Mouse (Mus musculus) left cerebral cortex, postnatal 10 days (tissue): ENCODE results near the gene Trpm4. TPM values are rescaled to one million over a fixed set of nuclear protein-coding genes. Genes with fewer than 3 reads are reported as not detected.

ENCODE experiments used
- DNase-seq, 2 experiments: peaks; one replicate each; pipeline ENCODE4 v3.0.0; 2021 to 2022; ENCODE audit warnings: low spot score in 2 of 2, mixed read lengths in 1 of 2; ENCODE audit errors: extremely low spot score in 1 of 2
- intact Hi-C: fragments of 180-260 bp; cut with DNase I; formaldehyde crosslinking; loops from one replicate; pipeline ENCODE4 v1.15.1; 2025
- total RNA-seq, 2 experiments: library from RNA; stranded (reverse); gene quantifications; 2 replicates each; pipeline ENCODE4 v1.2.3; 2021

Trpm4 gene
- 10 to 100 TPM; 20.5 to 32.2 TPM for total RNA-seq

DNA sequence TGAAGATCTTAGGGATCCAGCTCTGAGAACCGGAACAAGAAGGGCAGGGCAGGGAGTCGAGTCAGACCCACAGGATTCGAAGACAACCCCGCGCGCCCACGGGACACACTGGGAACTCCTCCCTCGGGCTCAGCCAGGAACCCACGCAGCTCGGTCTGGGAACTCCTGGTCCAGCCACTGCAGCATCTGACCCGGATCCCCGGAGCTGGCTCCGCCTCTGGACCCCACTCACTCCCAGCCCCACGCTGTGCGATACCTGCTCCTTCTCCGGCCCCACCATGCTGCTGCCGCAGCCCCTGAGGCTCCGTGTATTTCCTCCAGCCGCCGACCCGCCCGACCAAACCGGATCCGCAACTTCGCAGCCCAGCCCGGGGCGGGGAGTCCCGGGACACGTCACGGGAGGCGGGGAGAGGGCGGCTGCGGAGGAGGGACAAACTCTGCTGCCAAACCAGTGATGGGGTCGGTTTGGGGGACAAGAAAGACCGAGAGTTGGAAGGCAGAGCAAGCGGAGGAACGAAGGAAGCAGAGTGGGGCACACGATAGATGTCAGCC is at the start of gene Trpm4:
Gene Trpm4, minus strand, starts transcription at position 350 of the 552 bp plus-strand sequence.
- intact Hi-C loops, result no loop called here
- peak; percentile 74 to 93 for DNase-seq

DNA sequence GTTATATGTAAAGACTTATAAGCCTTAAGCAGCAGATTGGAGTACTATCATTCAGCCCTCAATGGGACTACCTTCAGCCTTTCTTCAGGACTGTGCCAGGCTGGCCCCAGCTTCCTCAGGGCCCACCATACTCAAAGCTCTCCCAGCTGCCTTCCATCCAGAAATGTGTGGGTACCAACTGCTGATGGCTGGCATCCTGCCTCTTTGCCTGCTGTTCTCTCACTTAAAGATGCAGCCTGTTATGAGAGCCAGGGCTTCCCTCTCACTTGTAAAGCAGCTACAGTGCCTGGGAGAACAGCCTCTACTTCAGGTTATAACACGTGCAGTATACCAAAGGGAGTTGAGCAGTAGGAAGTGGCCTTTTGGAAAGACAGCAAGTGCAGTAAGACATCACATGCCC is 42.5 kb upstream of the Trpm4 start:
- peak in 1 of 2 experiments; percentile 31 for DNase-seq
- intact Hi-C loops, result no loop called here

DNA sequence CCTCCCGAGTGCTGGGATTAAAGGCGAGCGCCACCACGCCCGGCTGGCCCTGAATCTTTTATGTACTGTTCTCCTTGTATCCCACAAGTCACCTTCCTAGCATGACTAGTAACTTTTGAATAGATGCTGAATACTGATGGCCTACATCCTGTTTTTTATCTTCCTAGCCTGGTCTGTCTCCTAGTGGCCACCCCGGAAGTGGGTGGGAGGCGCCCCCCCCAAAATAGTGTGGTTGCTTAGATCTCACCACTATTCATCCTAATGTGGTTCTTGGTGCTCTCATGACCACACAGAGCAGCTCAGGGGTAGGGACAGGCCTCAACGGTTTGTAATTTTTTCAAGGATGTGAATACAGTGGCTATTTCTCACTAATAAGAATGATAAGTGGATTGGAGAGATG is 41.0 kb upstream of the Trpm4 start:
- peak in 1 of 2 experiments; percentile 14 for DNase-seq

DNA sequence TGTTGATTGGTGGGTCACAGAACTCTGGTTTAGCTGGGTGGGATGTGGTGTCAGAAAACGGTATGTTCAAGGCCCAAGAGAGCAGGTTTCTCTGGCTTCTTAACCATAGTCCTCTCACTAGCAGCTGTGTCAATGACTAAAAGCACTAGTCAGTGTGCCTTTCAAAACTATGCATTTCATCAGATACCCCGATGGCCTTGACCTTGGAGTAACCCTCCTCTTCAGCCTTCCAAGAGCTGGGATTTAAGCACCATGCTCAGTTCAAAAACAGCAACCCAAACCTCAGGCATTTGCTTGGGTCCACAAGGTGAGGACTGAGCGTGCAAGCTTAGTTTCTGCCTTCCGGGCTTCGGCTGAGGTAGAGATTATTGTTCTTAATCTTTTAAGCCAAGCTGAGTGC is 38.8 kb upstream of the Trpm4 start:
- intact Hi-C loops, result no loop called here

More for the DNA sequence above, 41.0 kb upstream of the Trpm4 start:
- intact Hi-C loops, result no loop called here

DNA sequence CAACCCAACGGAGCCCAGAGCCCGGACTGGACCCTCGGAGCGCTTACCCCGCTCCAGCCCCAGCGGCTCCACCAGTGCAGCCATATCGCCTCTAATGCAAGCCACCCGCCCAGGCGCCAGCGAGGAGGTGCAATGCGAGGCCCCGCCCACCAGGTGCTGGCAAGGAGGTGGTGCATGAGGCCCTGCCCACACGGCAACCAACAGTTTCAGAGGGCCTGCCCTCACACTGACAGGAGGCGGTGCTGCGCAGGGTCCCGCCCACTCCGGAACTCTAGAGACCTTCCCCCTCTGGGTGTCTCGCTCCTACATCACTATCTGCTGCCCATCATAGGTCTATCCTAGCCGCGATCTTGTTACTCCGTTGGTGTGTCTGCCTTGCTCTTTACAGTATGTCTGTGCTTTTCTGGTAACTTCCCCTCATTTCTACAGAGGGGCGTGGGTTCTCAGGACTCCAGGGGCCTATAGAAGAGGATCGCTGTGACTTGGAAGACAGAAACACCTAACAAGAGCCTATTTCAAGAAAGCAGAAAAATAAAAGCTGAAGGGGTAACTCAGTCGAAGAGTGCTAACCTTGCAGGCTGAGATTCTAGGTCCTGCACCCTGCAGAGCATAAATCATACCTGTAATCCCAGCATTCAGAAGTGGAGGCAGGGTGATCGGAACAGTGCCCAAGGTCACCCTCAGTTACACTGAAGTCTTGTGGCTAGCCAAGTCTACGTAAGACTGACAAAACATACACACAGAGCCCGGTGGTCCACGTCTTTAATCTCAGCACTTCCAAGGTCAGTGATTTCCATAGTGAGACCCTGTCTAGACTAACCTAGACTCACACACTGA is 37.1 kb upstream of the Trpm4 start, which contains the start of gene Lin7b:
Gene Lin7b, minus strand, starts transcription at position 109 of the 837 bp plus-strand sequence.
- intact Hi-C loops, result no loop called here
- peak; percentile 88 to 93 for DNase-seq

More for the DNA sequence above, 38.8 kb upstream of the Trpm4 start:
- no peak for DNase-seq

DNA sequence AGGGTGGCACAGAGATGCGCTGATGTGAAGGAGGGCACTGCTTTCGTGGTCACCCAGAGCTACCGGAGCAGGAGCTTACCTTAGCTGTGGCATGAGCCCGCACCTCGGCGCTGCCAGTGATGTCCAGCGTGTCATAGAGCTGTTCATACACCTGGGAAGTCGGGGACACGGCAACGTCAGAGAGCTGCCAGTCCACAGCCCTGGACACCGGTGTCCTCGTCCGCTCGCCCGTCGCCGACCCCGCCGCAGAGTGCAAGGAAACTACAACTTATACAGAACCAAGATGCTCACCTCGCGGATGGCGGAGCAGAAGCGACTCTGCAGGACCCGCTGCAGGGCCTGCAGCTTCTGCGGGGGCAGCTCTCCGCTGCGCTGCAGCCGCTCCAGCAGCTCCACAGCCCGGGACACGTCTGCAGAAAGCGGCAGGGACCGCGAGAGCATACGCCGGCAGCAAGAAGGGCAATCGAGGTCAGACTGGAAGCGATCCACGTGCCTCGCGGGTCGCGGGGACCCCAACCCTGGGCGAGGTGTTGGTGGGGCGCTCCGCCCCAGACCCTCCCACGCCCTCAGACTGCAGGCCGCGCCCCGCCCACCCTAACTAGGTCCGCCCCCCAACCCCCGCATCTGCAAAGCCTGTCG is 36.4 kb upstream of the Trpm4 start:
- intact Hi-C loops, result loop anchor here (10.0 kb wide), 1 partner anchor 205 kb away; the partner anchor contains the start of gene Slc17a7
- peak in 1 of 2 experiments; percentile 58 for DNase-seq

DNA sequence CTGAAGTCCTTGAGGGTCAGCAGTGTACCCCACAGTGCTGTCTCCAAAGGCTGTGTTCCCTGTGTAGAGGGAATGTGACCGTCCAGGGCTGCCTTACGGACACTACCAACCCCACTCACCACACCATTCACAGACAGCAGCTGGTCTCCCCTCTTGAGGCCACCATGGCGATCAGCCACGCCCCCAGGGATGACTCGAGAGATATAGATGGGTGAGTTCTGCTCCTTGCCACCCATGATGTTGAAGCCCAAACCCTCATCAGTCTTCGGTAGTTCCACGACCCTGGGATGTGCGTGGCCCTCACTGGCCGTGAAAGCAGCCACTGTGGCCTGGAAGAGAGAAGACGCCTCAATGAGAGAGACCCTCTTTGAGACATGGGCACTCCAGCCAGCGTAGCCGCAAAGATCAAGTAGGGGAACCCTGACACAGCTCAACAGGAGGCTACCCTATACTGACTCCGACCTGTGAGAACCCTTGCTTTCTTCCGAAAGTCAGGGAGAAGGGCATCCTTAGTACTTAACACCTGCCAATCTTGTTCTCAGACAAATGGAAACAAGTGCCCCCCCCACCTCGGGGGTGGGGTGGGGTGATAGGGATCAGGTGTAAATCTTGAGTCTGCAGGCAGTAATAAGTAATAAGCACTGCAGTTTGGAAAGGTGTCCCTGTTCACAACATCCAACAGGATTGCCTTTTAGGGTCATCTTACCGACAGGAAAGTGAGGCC is 35.6 kb upstream of the Trpm4 start:
- peak in 1 of 2 experiments; percentile 53 for DNase-seq
- intact Hi-C loops, result loop anchor here (10.0 kb wide), 1 partner anchor 204 kb away; the partner anchor contains the start of gene Slc17a7

DNA sequence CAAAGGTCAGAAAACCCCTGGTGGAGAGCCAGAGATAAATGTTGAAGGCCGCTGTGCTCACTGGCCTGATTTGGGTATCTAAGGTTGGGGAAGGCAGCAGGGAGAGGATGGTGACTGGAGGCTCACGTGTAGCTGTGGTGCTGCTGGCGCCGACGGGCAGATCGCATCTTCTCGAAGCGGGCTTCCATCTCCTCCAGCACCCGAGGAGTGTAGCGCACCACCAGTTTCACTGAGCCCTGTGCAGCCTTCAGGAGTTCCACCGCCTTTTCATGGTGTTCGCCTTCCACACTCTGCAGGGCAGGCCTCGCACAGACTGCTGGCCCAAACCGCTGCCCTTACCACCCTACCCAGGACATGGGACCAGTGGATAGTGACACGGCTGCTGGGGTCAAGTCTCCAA is 34.6 kb upstream of the Trpm4 start:
- intact Hi-C loops, result loop anchor here (10.0 kb wide), 1 partner anchor 203 kb away; the partner anchor contains the start of gene Slc17a7

DNA sequence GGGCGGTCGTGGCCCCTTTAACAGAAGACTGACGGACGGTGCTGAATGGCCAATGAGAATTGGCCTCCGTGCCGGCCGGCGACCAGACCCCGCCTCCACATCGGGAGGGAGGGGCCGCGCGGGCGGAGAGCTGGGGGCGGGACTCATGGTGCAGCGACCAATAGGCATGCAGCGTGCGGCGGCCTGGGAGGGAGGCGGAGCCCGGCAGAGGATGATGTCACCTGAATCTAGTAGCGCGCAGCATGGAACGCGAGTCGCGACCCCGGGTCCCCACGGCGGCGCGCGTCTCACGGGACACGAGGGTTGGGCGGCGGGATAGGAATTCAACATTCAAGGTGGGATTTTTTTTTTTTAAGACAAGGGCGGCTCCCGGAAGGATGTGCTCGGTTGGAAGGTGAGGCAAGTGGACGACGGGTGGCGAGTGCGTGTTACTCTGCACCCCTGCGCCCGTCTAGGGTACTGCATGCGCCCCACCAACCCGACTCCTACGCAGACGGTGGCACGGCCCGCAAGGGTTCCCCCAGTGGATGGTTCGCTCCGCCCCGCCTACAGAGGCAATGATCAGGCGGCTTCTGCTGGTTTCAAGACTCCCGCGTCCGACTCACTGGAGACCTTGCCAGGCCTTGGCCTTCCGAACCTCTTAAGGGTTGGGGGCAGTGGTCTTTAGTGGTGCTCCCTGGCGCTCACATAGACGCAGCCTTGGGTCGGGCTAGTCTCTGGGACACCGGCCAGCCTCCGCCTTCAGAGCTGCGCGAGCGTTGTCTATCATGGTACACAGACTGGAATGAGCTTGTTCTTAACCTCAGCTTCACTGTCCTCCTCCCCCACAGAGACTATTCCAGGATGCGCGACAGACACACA is 33.7 kb upstream of the Trpm4 start:
- peak; percentile 98 for DNase-seq
- intact Hi-C loops, result loop anchor here (10.0 kb wide), 1 partner anchor 202 kb away; the partner anchor contains the start of gene Slc17a7

More for the DNA sequence above, 34.6 kb upstream of the Trpm4 start:
- peak in 1 of 2 experiments; percentile 45 for DNase-seq

DNA sequence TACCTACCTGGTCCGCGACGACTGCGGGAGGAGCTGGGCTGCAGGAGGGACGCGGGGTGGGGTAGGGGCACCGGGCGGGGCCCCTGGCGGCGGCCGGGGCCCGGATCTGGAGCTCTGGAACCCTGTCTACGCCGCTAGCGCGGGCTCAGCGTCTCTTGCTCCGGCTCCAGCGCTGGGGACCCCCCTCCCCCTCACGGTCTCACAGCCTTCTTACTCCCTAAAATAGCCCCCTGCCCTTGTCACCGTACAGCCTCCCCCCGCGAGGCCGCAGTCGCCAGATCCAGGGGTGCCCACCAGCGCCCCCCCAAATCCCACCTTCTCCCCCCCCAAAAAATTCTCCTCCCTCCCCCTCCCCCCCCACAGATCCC is 33.1 kb upstream of the Trpm4 start, which contains the start of gene Ppfia3:
Gene Ppfia3, minus strand, starts transcription at position 368 of the 368 bp plus-strand sequence.
- no peak for DNase-seq
- intact Hi-C loops, result loop anchor here (10.0 kb wide), 1 partner anchor 202 kb away; the partner anchor contains the start of gene Slc17a7

DNA sequence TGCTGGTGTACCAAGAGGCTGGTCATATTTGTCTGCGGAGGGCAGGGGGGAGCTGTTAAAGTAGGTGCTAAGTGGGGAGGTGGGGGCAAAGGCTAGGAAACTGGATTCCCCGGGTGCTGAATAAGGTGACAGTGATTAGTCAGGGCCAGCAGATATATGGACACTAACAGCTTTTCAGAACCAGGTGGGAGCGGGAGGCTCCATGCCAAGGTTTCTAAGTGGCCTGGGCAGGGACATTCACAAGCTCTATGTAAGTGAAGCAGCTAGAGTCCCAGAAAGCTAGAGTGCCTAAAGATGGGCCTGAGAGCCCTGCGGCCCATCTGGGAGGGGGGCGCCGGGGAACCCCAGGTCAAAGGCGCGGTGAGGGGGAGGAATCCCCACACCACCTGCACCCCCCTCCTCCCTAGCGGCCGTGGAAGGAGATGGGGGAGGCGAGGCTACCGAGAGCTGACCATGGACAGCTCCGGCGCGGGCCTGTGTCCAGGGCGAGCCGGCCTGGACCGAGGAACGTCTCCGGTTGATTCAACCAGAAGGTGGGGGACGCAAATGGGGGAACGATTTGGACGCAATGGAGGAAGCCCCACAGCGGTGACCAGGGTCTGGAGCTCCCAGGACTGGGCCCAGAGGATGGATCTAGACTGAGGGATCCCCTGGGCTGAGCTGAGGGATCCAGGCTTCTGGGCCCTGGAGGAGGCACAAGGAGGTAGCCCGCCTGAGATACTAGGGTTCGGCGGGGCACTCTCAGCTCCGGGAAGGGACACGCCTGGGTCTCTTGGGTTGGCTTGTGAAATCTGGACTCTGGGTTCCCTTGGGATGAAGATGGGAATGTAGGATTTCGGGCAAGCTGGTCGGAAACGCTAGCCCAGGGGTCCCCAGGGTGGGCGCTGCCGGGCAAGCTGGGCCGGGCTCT is 32.4 kb upstream of the Trpm4 start:
- peak in 1 of 2 experiments; percentile 73 for DNase-seq
- intact Hi-C loops, result loop anchor here (10.0 kb wide), 1 partner anchor 201 kb away; the partner anchor contains the start of gene Slc17a7

DNA sequence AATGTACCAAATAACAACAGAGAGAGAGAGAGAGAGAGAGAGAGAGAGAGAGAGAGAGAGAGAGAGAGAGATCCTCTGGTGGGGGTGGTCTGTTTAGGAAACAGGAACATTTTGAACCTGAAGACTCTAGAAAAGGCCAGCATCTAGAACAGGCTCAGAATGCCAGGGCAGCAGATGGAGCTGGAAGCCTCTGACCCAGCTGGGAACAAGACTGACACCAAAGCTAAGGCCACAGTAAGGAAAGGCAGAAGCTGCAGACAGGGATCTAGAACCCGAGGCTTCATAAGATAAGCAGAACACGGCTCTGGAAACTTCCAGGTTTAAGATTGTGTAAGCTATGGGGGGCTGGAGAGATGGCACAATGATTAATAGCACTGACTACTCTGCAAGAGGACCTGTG is 30.4 kb upstream of the Trpm4 start:
- DNase-seq, result peak in 1 of 2 experiments; percentile 10
- intact Hi-C loops, result loop anchor here (10.0 kb wide), 1 partner anchor 199 kb away; the partner anchor contains the start of gene Slc17a7

DNA sequence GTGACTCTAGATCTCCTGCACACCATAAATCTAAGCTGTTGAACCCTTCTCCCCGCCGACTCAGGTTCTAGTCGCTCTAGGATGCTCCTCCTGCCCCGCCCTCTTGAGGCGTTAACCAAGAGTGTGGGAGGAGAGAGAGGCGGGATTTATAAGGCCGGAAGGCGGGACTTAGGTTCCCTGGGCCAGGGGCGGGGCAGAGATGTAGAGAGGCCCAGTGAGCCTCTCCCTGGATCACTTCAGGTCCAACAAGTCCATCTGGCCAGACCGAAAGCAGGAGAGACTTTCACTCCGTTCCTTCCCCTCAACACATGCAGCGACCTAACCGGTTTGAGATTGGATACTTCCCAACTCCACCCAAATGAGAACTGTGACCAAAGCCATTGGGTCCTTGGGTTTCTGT is 29.2 kb upstream of the Trpm4 start:
- intact Hi-C loops, result loop anchor here (10.0 kb wide), 1 partner anchor 198 kb away; the partner anchor contains the start of gene Slc17a7
- DNase-seq, result peak in 1 of 2 experiments; percentile 72

DNA sequence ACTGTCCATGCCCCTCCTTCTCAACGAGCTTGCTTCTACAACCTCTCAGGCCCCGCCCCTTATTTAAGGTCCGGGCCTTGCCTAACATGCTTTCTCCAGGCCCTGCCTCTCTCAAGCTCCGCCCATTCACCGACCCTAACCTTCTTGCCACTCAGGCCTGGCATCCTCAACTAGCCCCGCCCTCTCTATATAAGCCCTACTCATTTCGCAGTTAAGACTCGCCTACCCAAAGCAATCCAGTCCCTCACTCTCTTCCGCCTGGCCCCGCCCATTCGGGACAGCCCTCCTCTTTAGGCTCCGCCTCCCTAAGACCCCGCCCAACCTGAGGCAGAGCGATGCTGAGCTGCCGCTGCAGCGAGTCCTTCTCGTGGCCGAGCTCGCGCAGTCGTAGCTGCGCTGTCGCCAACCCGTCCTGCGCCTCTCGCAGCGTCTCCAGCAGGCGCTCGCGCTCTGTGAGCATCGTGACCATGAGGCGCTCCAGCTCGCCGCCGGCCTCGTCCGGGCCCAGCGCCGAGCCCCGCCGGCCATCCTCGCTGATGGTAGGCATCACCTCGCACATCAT is 27.7 kb upstream of the Trpm4 start:
- peak; percentile 68 to 91 for DNase-seq
- intact Hi-C loops, result loop anchor here (10.0 kb wide), 1 partner anchor 197 kb away; the partner anchor contains the start of gene Slc17a7

DNA sequence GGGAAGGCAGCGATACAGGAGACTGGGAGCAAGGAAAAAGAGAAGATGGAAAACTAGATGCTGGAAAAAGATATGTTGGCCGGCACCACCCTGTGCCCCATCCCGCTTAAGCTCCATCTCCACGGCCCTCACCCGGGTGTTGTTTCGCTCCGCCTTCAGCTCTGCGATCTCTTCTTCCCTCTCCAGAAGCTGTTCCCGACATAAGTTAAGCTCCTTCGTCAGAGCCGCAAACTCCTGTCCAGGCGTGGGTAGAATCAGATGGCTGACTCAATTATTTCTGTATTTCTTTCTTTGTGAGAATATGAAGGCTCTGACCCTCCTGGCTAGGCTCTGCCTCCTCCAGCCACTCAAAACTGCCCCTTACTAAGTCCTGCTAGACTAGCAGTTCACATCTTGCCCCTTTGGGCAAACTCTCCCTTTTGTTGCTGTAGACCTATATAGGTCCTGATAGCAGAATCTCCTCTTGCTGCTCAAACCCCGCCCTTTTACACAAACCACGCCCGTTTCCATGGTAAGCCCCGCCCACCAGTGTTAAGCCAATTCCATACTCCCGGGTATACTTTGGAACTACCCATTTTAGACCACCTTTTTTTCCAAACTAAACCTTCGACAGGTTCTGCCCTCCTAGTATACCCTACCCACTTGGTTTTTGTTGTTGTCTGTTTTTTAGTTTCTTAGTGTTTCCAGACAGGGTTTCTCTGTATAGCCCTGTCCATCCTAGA is 27.0 kb upstream of the Trpm4 start:
- intact Hi-C loops, result loop anchor here (10.0 kb wide), 1 partner anchor 196 kb away; the partner anchor contains the start of gene Slc17a7
- DNase-seq, result peak in 1 of 2 experiments; percentile 44
